Comparison of ENCODE assay signal across 9 mouse cellular contexts in genomic region chr10:24164137-24164908, GRCm38 (mm10). TPM values are rescaled to one million over a fixed set of nuclear protein-coding genes. Genes with fewer than 3 reads are reported as not detected.
A peak's percentile ranks its signal among the peaks of the same experiment; 100 is the strongest.
DNase-seq lines count a peak whose midpoint lies in the region; ATAC-seq lines count a peak whose summit lies in the region.
"Had no signal": no experiment of that assay in that cellular context is flagged by ENCODE, and none has a peak within 500 bp of the region (broad histone marks: within the 10 kb centered on the region; RNA-seq: fewer than 3 reads in every experiment).

No protein-coding gene starts in this region.

- H3K4me3 ChIP-seq in heart, embryonic 12.5 days = no peak overlapping the region
- no peak overlapping the region for H3K4me3 ChIP-seq in kidney, embryonic 15.5 days (replicated peaks)
- H3K4me3 ChIP-seq in midbrain, embryonic 10.5 days = no peak overlapping the region

- H3K36me3 ChIP-seq in heart, embryonic 12.5 days = peaks cover 4% of the 10 kb centered on the region; the same call in 1 of the 2 replicates
- H3K36me3 ChIP-seq in kidney, embryonic 15.5 days = peaks cover 14% of the 10 kb centered on the region; the same call in 1 of the 2 replicates
- peaks cover 4% of the 10 kb centered on the region for H3K36me3 ChIP-seq in midbrain, embryonic 10.5 days

- no peaks in the 10 kb centered on the region for H3K27me3 ChIP-seq in heart, embryonic 12.5 days (replicated peaks)
- no peaks in the 10 kb centered on the region for H3K27me3 ChIP-seq in kidney, embryonic 15.5 days
- no peaks in the 10 kb centered on the region for H3K27me3 ChIP-seq in midbrain, embryonic 10.5 days (ENCODE audit: low read depth, poor library complexity, severe bottlenecking)

- WGBS in heart, embryonic 12.5 days = 34% methylated on average over 11 of the region's 11 CpGs
- 15% methylated on average over 11 of the region's 11 CpGs for WGBS in kidney, embryonic 15.5 days
- 52% methylated on average over 11 of the region's 11 CpGs for WGBS in midbrain, embryonic 10.5 days

- H3K4me2 ChIP-seq in heart, embryonic 12.5 days = no peak overlapping the region
- peak overlapping the region; percentile 12; the same call in 1 of the 2 replicates for H3K4me2 ChIP-seq in kidney, embryonic 15.5 days

- peak overlapping the region; percentile 17 for H3K27ac ChIP-seq in heart, embryonic 12.5 days (ENCODE audit: poor library complexity, severe bottlenecking)
- H3K27ac ChIP-seq in kidney, embryonic 15.5 days = peak overlapping the region; percentile 79
- H3K27ac ChIP-seq in midbrain, embryonic 10.5 days (replicated peaks) = peak overlapping the region; percentile 34; the same call in 1 of the 2 replicates

- peaks cover 48% of the 10 kb centered on the region for H3K4me1 ChIP-seq in heart, embryonic 12.5 days (replicated peaks)
- peaks cover 43% of the 10 kb centered on the region for H3K4me1 ChIP-seq in kidney, embryonic 15.5 days
- H3K4me1 ChIP-seq in midbrain, embryonic 10.5 days = peaks cover 38% of the 10 kb centered on the region

- peak; percentile 59 for ATAC-seq in cerebellum, adult (ENCODE audit: insufficient number of reproducible peaks, low FRiP score, low TSS enrichment)
- peak; percentile 56; the same call in 1 of the 2 replicates for ATAC-seq in heart, embryonic 12.5 days (ENCODE audit: insufficient number of reproducible peaks, low FRiP score)
- ATAC-seq in kidney, embryonic 15.5 days (replicated peaks; ENCODE audit: low FRiP score) = peak; percentile 78

- no peak for DNase-seq in cerebellum, adult 9-11 months
- peak; percentile 75 for DNase-seq in MN1 (ENCODE audit: low spot score)
- no peak for DNase-seq in midbrain, embryonic 10.5 days (ENCODE audit: low spot score)
- no peak for DNase-seq in thymus, postnatal 0 days (ENCODE audit: low spot score)
- DNase-seq in thymus, adult 18-20 months = no peak

- no peaks in the 10 kb centered on the region for H3K9me3 ChIP-seq in heart, embryonic 12.5 days (replicated peaks)
- H3K9me3 ChIP-seq in kidney, embryonic 15.5 days (replicated peaks) = no peaks in the 10 kb centered on the region
- no peaks in the 10 kb centered on the region for H3K9me3 ChIP-seq in midbrain, embryonic 10.5 days (replicated peaks)

- no peak overlapping the region for H3K9ac ChIP-seq in heart, embryonic 12.5 days
- H3K9ac ChIP-seq in kidney, embryonic 15.5 days = no peak overlapping the region

RNA-seq across cellular contexts. Expression of gene Stx7, which starts 15.2 kb away (rescaled TPM):
- polyA plus RNA-seq in heart, embryonic 12.5 days (2016; fragmentation: Nextera tagmentation; extraction: Ambion mirVana) = 86.9 and 92.5 TPM in 2 replicates
- 108 and 115 TPM in 2 replicates for polyA plus RNA-seq in kidney, embryonic 15.5 days (2015; fragmentation: Nextera tagmentation; extraction: Ambion mirVana)
- 52.7 and 72.1 TPM in 2 replicates for polyA plus RNA-seq in midbrain, embryonic 10.5 days (2016; fragmentation: Nextera tagmentation; extraction: Ambion mirVana)
- polyA plus RNA-seq in thymus, postnatal 0 days (2015; fragmentation: Nextera tagmentation; extraction: Ambion mirVana) = 67.7 and 69.1 TPM in 2 replicates

RNA-seq across cellular contexts. Expression of gene Taar9, which starts 55.0 kb away (rescaled TPM):
- not detected in 2 replicates for polyA plus RNA-seq in heart, embryonic 12.5 days (2016; fragmentation: Nextera tagmentation; extraction: Ambion mirVana)
- polyA plus RNA-seq in kidney, embryonic 15.5 days (2015; fragmentation: Nextera tagmentation; extraction: Ambion mirVana) = not detected in 2 replicates
- polyA plus RNA-seq in midbrain, embryonic 10.5 days (2016; fragmentation: Nextera tagmentation; extraction: Ambion mirVana) = 0.11 TPM in 1 of 2 replicates, not detected in the other
- not detected in 2 replicates for polyA plus RNA-seq in thymus, postnatal 0 days (2015; fragmentation: Nextera tagmentation; extraction: Ambion mirVana)
- polyA plus RNA-seq: large intestine, adult 2 months had no signal

RNA-seq across cellular contexts. Expression of gene Moxd1, which starts 59.0 kb away (rescaled TPM):
- 2.7 TPM in 2 replicates for polyA plus RNA-seq in heart, embryonic 12.5 days (2016; fragmentation: Nextera tagmentation; extraction: Ambion mirVana)
- polyA plus RNA-seq in kidney, embryonic 15.5 days (2015; fragmentation: Nextera tagmentation; extraction: Ambion mirVana) = 21.4 and 26.1 TPM in 2 replicates
- polyA plus RNA-seq in midbrain, embryonic 10.5 days (2016; fragmentation: Nextera tagmentation; extraction: Ambion mirVana) = 3.7 and 5.5 TPM in 2 replicates
- 0.96 and 1.2 TPM in 2 replicates for polyA plus RNA-seq in thymus, postnatal 0 days (2015; fragmentation: Nextera tagmentation; extraction: Ambion mirVana)

Comparison
In these comparisons a context has a peak if more than half of its experiments do, and no peak if none do; other contexts are left out.
1. H3K27ac ChIP-seq: peak in every context shown above with its lines; median percentile 79 in kidney, embryonic 15.5 days; 34 in midbrain, embryonic 10.5 days; 17 in heart, embryonic 12.5 days.